Mouse (Mus musculus) embryonic facial prominence, embryonic 10.5 days (tissue): ENCODE data around the gene Trim41. TPM values are rescaled to one million over a fixed set of nuclear protein-coding genes. Genes with fewer than 3 reads are reported as not detected.
"Not testable (repeated sequence)": the region's sequence is repeated elsewhere in the genome, so short reads cannot be mapped to it uniquely, and the experiment has no call there.

Experiments used
- DNase-seq: peaks from one replicate; pipeline ENCODE4 v3.0.0-alpha.2; 2017; ENCODE audit warnings: low spot score
- H3K27ac ChIP-seq: fragments of 300-500 bp; sonication (generic); replicated peaks from 2 replicates; pipeline ENCODE4 v1.5.1; 2016; ENCODE audit warnings: mild to moderate bottlenecking
- H3K27me3 ChIP-seq: fragments of 300-500 bp; sonication (generic); replicated peaks from 2 replicates; pipeline ENCODE4 v1.6.1; 2016; ENCODE audit warnings: low read depth, mild to moderate bottlenecking; ENCODE audit not compliant: poor library complexity, severe bottlenecking
- H3K36me3 ChIP-seq: fragments of 300-500 bp; sonication (generic); replicated peaks from 2 replicates; pipeline ENCODE4 v1.6.1; 2016; ENCODE audit warnings: mild to moderate bottlenecking, moderate library complexity
- H3K4me1 ChIP-seq: fragments of 300-500 bp; sonication (generic); 2 replicates; pipeline ENCODE4 v1.6.1; 2016
- H3K4me3 ChIP-seq: fragments of 300-500 bp; sonication (generic); 2 replicates; pipeline ENCODE4 v1.5.1; 2016; ENCODE audit warnings: mild to moderate bottlenecking, moderate library complexity
- H3K9me3 ChIP-seq: fragments of 300-500 bp; sonication (generic); 2 replicates; pipeline ENCODE4 v1.6.1; 2016; ENCODE audit warnings: mild to moderate bottlenecking
- WGBS: fragments of 180-500 bp; shearing (Covaris S2); methylation state at CpG from one replicate; pipeline ENCODE4 v1.1.7; 2016; 5-methylcytosine and 5-hydroxymethylcytosine counted together
- polyA plus RNA-seq: library from polyadenylated mRNA; unstranded; fragments of >200 nt; fragmentation: Nextera tagmentation; extraction: Ambion mirVana; gene quantifications from 2 replicates; pipeline ENCODE4 v1.2.1, GENCODE M21; 2016

Gene Trim41
- polyA plus RNA-seq, 1 experiment from 2014 or later, result 4.6 TPM

GRCm38 (mm10) chr11:48791894-48792293 is 25.3 kb downstream of the Trim41 start:
- not testable (repeated sequence) for H3K9me3 ChIP-seq, H3K4me3 ChIP-seq, DNase-seq, H3K27me3 ChIP-seq, H3K36me3 ChIP-seq, H3K4me1 ChIP-seq, H3K27ac ChIP-seq
- 87% methylated on average over 9 of the region's 9 CpGs for WGBS

DNA sequence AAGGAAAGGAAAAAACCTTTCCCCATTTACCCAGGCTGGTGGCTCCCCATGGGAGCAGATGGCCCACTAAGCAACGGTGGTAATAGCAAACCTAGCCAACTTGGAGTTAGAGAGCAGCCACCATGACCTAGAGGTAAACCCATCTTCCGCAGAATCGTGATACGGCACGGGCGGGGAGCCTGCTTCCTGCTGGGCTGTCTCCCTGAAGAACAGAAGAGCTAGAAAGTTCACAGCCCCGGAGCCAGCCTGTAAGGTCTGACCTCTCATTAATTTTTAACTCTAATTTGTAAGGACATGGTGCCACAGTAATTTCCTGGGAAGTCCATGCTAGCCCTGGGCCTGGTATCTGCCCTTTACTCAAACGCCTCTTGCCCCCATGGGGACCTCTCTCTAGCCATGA is 26.2 kb downstream of the Trim41 start:
- DNase-seq, result no peak
- H3K4me1 ChIP-seq, result peaks cover 9% of the 10 kb centered on the region; the same call in 1 of the 2 replicates
- H3K36me3 ChIP-seq, result no peaks in the 10 kb centered on the region
- 57% methylated on average over 8 of the region's 8 CpGs for WGBS
- H3K27me3 ChIP-seq, result no peaks in the 10 kb centered on the region
- H3K9me3 ChIP-seq, result no peaks in the 10 kb centered on the region
- H3K27ac ChIP-seq, result no peak overlapping the region
- H3K4me3 ChIP-seq, result no peak overlapping the region

DNA sequence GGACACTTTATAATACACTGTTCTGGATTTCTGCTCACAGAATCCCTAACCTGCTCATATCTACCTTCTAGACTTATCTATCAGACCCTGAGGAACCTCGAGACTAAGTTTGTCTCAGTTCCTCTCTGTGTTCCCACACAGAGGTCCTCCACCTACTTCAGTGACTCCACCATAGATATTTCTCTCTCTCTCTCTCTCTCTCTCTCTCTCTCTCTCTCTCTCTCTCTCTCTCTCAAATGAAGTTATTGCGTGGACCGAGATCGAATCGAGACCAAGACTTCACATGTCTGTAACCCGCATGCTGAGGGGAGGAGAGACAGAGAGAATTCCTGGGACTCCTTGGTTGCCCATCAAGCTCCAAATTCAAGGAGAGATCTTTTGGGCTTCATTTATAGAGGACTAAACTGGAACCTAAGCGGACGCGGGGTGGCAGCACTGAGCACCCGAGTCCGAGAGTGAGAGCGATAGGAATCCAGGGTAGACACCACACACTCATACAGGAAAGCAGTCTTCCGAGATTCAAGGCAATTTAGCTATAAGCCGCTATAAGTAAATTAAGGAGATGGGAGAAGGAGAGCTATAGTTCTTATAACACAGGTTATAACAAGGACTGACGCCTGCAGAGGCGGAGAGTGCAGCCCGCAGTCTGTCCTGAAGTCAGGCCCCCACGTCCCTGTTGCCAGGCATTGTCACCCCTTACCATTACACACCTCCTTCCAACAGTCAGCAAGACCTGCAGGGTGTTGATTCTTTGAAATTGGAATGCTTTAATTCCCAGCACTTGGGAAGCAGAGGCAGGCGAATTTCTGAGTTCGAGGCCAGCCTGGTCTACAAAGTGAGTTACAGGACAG is 27.0 kb downstream of the Trim41 start:
- Histone ChIP-seq H3K4me3 (peak overlapping the region; percentile 43), H3K36me3 (no peaks in the 10 kb centered on the region), H3K27me3 (no peaks in the 10 kb centered on the region), H3K9me3 (0 out of 2 replicates have a peak, but pooled peaks cover 4% of the 10 kb centered on the region), H3K27ac (no peak overlapping the region), H3K4me1 (peaks cover 9% of the 10 kb centered on the region; the same call in 1 of the 2 replicates)
- WGBS, result 16% methylated on average over 20 of the region's 20 CpGs
- DNase-seq, result peak; percentile 81

- Histone ChIP-seq H3K4me1 (peaks cover 9% of the 10 kb centered on the region; the same call in 1 of the 2 replicates), H3K9me3 (0 out of 2 replicates have a peak, but pooled peaks cover 4% of the 10 kb centered on the region), H3K36me3 (no peaks in the 10 kb centered on the region), H3K27ac (no peak overlapping the region), H3K4me3 (no peak overlapping the region), H3K27me3 (no peaks in the 10 kb centered on the region)
- 86% methylated on average over 5 of the region's 5 CpGs for WGBS
- DNase-seq, result no peak
Measured at GRCm38 (mm10) chr11:48789215-48789614, 27.9 kb downstream of the Trim41 start.

DNA sequence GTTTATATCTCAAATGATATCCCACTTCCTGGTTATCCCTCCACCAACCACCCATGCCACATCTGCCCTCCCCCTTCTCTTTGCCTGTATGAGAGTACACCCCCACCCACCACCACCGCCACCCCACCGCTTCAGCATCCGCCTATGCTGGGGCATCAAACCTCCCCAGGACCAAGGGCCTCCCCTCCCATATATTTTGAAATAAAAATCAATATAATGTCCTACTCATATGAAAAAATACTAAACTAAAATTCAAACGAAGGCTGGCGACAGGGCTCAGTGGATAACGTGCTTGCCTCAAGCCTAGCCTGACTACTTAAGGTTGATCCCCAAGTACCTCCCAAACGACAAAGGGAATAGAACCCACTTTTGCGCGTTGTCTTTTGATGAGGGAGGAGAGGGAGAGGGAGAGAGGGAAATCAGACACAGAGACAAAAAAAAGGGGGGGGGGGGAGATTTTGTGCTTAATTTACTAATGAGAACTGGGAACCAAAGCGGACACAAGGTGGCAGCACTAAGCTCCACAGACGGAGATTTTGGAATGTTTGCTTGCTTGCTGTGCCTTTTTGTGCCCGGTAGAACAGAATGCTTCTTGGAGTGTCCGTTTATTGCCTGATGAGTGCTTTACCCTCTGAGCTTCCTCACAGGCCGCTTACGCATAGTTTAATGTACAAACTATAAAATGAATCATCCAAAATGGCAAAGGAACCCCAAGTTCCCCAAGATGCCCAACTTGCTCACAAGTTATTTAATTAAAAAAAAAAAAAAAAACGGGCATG is 28.7 kb downstream of the Trim41 start:
- Histone ChIP-seq H3K27ac (peak overlapping the region; percentile 49), H3K36me3 (no peaks in the 10 kb centered on the region), H3K9me3 (0 out of 2 replicates have a peak, but pooled peaks cover 4% of the 10 kb centered on the region), H3K4me1 (peaks cover 9% of the 10 kb centered on the region; the same call in 1 of the 2 replicates), H3K4me3 (peak overlapping the region; percentile 54), H3K27me3 (no peaks in the 10 kb centered on the region)
- DNase-seq, result peak; percentile 75
- WGBS, result 9% methylated on average over 16 of the region's 16 CpGs

DNA sequence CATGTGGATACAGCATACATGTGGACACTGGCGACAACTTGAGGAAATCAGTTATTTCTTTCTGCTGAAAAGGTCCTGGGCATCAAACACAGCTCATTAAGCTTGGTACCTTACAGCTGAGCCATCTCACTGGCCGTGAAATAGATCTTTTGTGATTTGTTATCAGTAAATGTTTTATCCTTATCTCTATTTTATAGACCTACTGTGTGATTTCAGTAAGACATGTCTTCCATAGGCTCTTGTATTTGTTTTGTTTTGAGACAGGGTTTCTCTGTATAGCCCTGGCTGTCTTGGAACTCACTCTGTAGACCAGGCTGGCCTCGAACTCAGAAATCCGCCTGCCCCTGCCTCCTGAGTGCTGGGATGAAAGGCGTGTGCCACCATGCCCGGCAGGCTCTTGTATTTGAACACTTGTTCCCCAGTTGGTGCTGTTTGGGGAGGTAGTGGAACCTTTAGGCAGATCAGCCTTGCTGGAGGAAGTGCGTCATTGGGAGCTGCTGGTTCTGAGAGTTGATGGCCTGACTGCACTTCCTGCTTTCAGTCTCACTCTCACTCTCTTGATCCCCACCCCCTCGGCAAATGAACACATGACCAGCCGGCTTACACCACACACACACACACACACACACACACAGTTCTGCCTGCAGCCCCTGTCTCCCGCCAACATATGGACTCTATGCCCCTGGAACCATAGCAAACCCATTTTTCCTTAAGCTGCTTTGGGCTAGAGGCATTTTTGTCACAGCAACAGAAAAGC is 29.5 kb downstream of the Trim41 start:
- no peaks in the 10 kb centered on the region for H3K27me3 ChIP-seq
- WGBS, result 47% methylated on average over 10 of the region's 10 CpGs
- H3K27ac ChIP-seq, result no peak overlapping the region
- H3K4me1 ChIP-seq, result peaks cover 9% of the 10 kb centered on the region; the same call in 1 of the 2 replicates
- no peaks in the 10 kb centered on the region for H3K36me3 ChIP-seq
- peak; percentile 54 for DNase-seq
- 0 out of 2 replicates have a peak, but pooled peaks cover 4% of the 10 kb centered on the region for H3K9me3 ChIP-seq
- peak overlapping the region; percentile 54 for H3K4me3 ChIP-seq

- no peak overlapping the region for H3K27ac ChIP-seq
- 89% methylated on average over 4 of the region's 4 CpGs for WGBS
- no peaks in the 10 kb centered on the region for H3K27me3 ChIP-seq
- H3K36me3 ChIP-seq, result no peaks in the 10 kb centered on the region
- no peak for DNase-seq
- H3K9me3 ChIP-seq, result 0 out of 2 replicates have a peak, but pooled peaks cover 4% of the 10 kb centered on the region
- H3K4me3 ChIP-seq, result no peak overlapping the region
- no peaks in the 10 kb centered on the region for H3K4me1 ChIP-seq
Measured at GRCm38 (mm10) chr11:48782243-48782642, 34.9 kb downstream of the Trim41 start.

GRCm38 (mm10) chr11:48779450-48779849 is 37.7 kb downstream of the Trim41 start:
- no peak for DNase-seq
- 30% methylated on average over 7 of the region's 7 CpGs for WGBS
- Histone ChIP-seq H3K9me3 (no peaks in the 10 kb centered on the region), H3K4me1 (no peaks in the 10 kb centered on the region), H3K27ac (no peak overlapping the region), H3K36me3 (no peaks in the 10 kb centered on the region), H3K4me3 (no peak overlapping the region), H3K27me3 (no peaks in the 10 kb centered on the region)

- no peaks in the 10 kb centered on the region for H3K4me1 ChIP-seq
- no peaks in the 10 kb centered on the region for H3K9me3 ChIP-seq
- H3K36me3 ChIP-seq, result no peaks in the 10 kb centered on the region
- H3K4me3 ChIP-seq, result no peak overlapping the region
- DNase-seq, result no peak
- WGBS, result 92% methylated on average over 9 of the region's 9 CpGs
- H3K27me3 ChIP-seq, result no peaks in the 10 kb centered on the region
- H3K27ac ChIP-seq, result no peak overlapping the region
Measured at GRCm38 (mm10) chr11:48777303-48777702, 39.9 kb downstream of the Trim41 start.

DNA sequence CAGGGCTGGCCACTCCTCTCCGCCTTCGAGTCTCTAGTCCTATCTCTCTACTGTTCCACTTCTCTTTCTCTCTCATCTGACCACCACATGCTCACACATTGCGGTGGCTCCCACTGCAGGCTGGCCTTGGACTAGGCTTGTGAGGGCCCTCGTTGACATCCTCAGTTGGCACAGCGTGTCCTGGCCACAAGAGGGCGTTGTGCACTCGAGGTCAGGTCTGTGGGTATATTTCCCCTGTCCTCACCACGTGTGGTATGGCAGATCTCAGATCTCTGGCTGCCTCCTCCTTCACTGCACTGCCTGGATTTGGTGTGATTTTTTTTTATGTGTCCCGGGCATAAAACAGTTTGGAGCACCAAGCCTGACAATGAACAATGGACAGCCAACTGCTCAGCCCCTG is 40.5 kb downstream of the Trim41 start:
- DNase-seq, result no peak
- H3K4me1 ChIP-seq, result no peaks in the 10 kb centered on the region
- no peak overlapping the region for H3K4me3 ChIP-seq
- no peaks in the 10 kb centered on the region for H3K36me3 ChIP-seq
- no peak overlapping the region for H3K27ac ChIP-seq
- no peaks in the 10 kb centered on the region for H3K27me3 ChIP-seq
- 42% methylated on average over 9 of the region's 9 CpGs for WGBS
- no peaks in the 10 kb centered on the region for H3K9me3 ChIP-seq

DNA sequence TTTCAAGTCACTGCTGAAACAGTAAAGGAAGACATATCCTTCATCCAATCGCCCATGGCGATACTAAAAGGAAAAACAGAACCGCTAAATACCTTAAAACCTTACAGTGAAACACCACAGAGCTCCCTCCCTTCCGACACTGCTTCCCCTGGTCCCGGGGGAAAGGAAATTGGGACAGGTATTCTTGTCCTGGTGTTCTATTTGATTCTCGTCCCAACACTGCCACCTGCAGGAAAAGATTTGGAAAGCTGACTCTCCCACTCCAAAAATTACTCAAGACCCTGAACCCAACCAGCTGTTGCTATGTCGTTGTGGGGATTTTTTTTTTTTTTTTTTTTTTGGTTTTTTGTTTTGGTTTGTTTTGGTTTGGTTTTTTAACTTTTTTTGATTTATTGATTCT is 41.7 kb downstream of the Trim41 start:
- H3K4me3 ChIP-seq, result no peak overlapping the region
- no peaks in the 10 kb centered on the region for H3K4me1 ChIP-seq
- H3K36me3 ChIP-seq, result no peaks in the 10 kb centered on the region
- peak; percentile 68 for DNase-seq
- H3K9me3 ChIP-seq, result no peaks in the 10 kb centered on the region
- no peak overlapping the region for H3K27ac ChIP-seq
- H3K27me3 ChIP-seq, result no peaks in the 10 kb centered on the region
- 5% methylated on average over 7 of the region's 7 CpGs for WGBS
